8 mouse cellular contexts compared by ENCODE assay signal in genomic region chr11:30772777-30773417, GRCm38 (mm10). TPM values are rescaled to one million over a fixed set of nuclear protein-coding genes. Genes with fewer than 3 reads are reported as not detected.
DNase-seq lines count a peak whose midpoint lies in the region; ATAC-seq and TF ChIP-seq lines count a peak whose summit lies in the region.

No protein-coding gene starts in this region.

- TF ChIP-seq CTCF in lung, embryonic 14.5 days (IDR thresholded peaks at IDR 0.05; ENCODE audit: low read depth) = no peak

- H3K9ac ChIP-seq in lung, embryonic 14.5 days = peak overlapping the region; percentile 97
- peak overlapping the region; percentile 95 for H3K9ac ChIP-seq in embryonic facial prominence, embryonic 11.5 days (replicated peaks; ENCODE audit: low read length)
- H3K9ac ChIP-seq in intestine, embryonic 15.5 days = peak overlapping the region; percentile 99
- H3K9ac ChIP-seq in midbrain, embryonic 16.5 days (ENCODE audit: low read depth, low read length) = peak overlapping the region; percentile 90

- no peaks in the 10 kb centered on the region for H3K27me3 ChIP-seq in lung, embryonic 14.5 days (ENCODE audit: insufficient read depth, low read length)
- H3K27me3 ChIP-seq in embryonic facial prominence, embryonic 11.5 days (ENCODE audit: control insufficient read depth, insufficient read depth, low read length) = no peaks in the 10 kb centered on the region
- H3K27me3 ChIP-seq in intestine, embryonic 15.5 days (replicated peaks) = no peaks in the 10 kb centered on the region
- H3K27me3 ChIP-seq in midbrain, embryonic 16.5 days (ENCODE audit: control insufficient read depth, insufficient read depth, low read depth, low read length) = no peaks in the 10 kb centered on the region

- peak overlapping the region; percentile 72 for H3K4me2 ChIP-seq in lung, embryonic 14.5 days
- peak overlapping the region; percentile 64 for H3K4me2 ChIP-seq in embryonic facial prominence, embryonic 11.5 days (ENCODE audit: low read depth, low read length)
- H3K4me2 ChIP-seq in intestine, embryonic 15.5 days (replicated peaks) = peak overlapping the region; percentile 70
- H3K4me2 ChIP-seq in midbrain, embryonic 16.5 days (ENCODE audit: low read length) = peak overlapping the region; percentile 83

- H3K27ac ChIP-seq in lung, embryonic 14.5 days (ENCODE audit: low read depth) = peak overlapping the region; percentile 95; the same call in 1 of the 2 replicates
- no peak overlapping the region for H3K27ac ChIP-seq in embryonic facial prominence, embryonic 11.5 days (replicated peaks; ENCODE audit: low read depth, low read length)
- H3K27ac ChIP-seq in intestine, embryonic 15.5 days = no peak overlapping the region
- no peak overlapping the region for H3K27ac ChIP-seq in midbrain, embryonic 16.5 days (ENCODE audit: low read length)

- no peaks in the 10 kb centered on the region for H3K36me3 ChIP-seq in lung, embryonic 14.5 days (ENCODE audit: insufficient read depth)
- H3K36me3 ChIP-seq in embryonic facial prominence, embryonic 11.5 days (replicated peaks; ENCODE audit: control insufficient read depth, insufficient read depth, low read depth, low read length) = no peaks in the 10 kb centered on the region
- H3K36me3 ChIP-seq in intestine, embryonic 15.5 days = no peaks in the 10 kb centered on the region
- H3K36me3 ChIP-seq in midbrain, embryonic 16.5 days (ENCODE audit: control insufficient read depth, insufficient read depth, low read length) = no peaks in the 10 kb centered on the region

- 2% methylated on average over 21 of the region's 21 CpGs for WGBS in lung, embryonic 14.5 days
- 2% methylated on average over 21 of the region's 21 CpGs for WGBS in embryonic facial prominence, embryonic 11.5 days
- 3% methylated on average over 21 of the region's 21 CpGs for WGBS in intestine, embryonic 15.5 days
- 3% methylated on average over 21 of the region's 21 CpGs for WGBS in midbrain, embryonic 16.5 days

- ATAC-seq in lung, embryonic 14.5 days (ENCODE audit: insufficient read depth) = no peak
- no peak for ATAC-seq in embryonic facial prominence, embryonic 11.5 days (replicated peaks; ENCODE audit: insufficient number of reproducible peaks, low FRiP score, low TSS enrichment, low read depth)
- ATAC-seq in intestine, embryonic 15.5 days = no peak
- ATAC-seq in midbrain, embryonic 16.5 days = no peak

- H3K9me3 ChIP-seq in lung, embryonic 14.5 days (ENCODE audit: low read depth, low read length) = no peaks in the 10 kb centered on the region
- H3K9me3 ChIP-seq in embryonic facial prominence, embryonic 11.5 days (replicated peaks; ENCODE audit: control insufficient read depth, low read length) = no peaks in the 10 kb centered on the region
- H3K9me3 ChIP-seq in intestine, embryonic 15.5 days = no peaks in the 10 kb centered on the region
- no peaks in the 10 kb centered on the region for H3K9me3 ChIP-seq in midbrain, embryonic 16.5 days (replicated peaks; ENCODE audit: control insufficient read depth, low read length, poor library complexity, severe bottlenecking)

- H3K4me1 ChIP-seq in lung, embryonic 14.5 days (ENCODE audit: insufficient read depth) = no peaks in the 10 kb centered on the region
- H3K4me1 ChIP-seq in embryonic facial prominence, embryonic 11.5 days (ENCODE audit: control insufficient read depth, insufficient read depth, low read length) = no peaks in the 10 kb centered on the region
- 0 out of 2 replicates have a peak, but pooled peaks cover 2% of the 10 kb centered on the region for H3K4me1 ChIP-seq in intestine, embryonic 15.5 days (replicated peaks)
- peaks cover 27% of the 10 kb centered on the region for H3K4me1 ChIP-seq in midbrain, embryonic 16.5 days (ENCODE audit: control insufficient read depth, insufficient read depth, low read length)

- peak overlapping the region; percentile 98 for H3K4me3 ChIP-seq in lung, embryonic 14.5 days (ENCODE audit: low read depth, low read length)
- H3K4me3 ChIP-seq in embryonic facial prominence, embryonic 11.5 days (ENCODE audit: low read depth, low read length) = peak overlapping the region; percentile 98
- peak overlapping the region; percentile 96 for H3K4me3 ChIP-seq in intestine, embryonic 15.5 days (replicated peaks)
- peak overlapping the region; percentile 89 for H3K4me3 ChIP-seq in midbrain, embryonic 16.5 days (ENCODE audit: low read depth, low read length)

- intact Hi-C loops in left cerebral cortex, postnatal 36 days (cut with DNase I) = loop anchor here (10.0 kb wide), 1 partner anchor 98 kb away; no protein-coding TSS in a partner anchor

- DNase-seq in lung, embryonic 14.5 days = peak; percentile 47
- no peak for DNase-seq in lung, postnatal 10 days
- peak; percentile 22 for DNase-seq in embryonic facial prominence, embryonic 11.5 days (ENCODE audit: low spot score)
- no peak for DNase-seq in urinary bladder, postnatal 4 days (ENCODE audit: low spot score in 2 of 2)
- DNase-seq in gastrocnemius, postnatal 10 days = no peak
- no peak for DNase-seq in left cerebral cortex, postnatal 36 days (ENCODE audit: low spot score in 2 of 2)

RNA-seq across cellular contexts. Expression of gene Psme4, which starts 1.4 kb away (rescaled TPM):
- polyA plus RNA-seq in lung, embryonic 14.5 days (2014; fragmentation: Nextera tagmentation; extraction: Ambion mirVana) = 30.5 and 33.1 TPM in 2 replicates
- 33.8 and 35.3 TPM in 2 replicates for polyA plus RNA-seq in embryonic facial prominence, embryonic 11.5 days (2014; fragmentation: Nextera tagmentation; extraction: Ambion mirVana)
- 16.4 and 17.5 TPM in 2 replicates for polyA plus RNA-seq in intestine, embryonic 15.5 days (2015; fragmentation: Nextera tagmentation; extraction: Ambion mirVana)
- polyA plus RNA-seq in midbrain, embryonic 16.5 days (2015; fragmentation: Nextera tagmentation; extraction: Ambion mirVana) = 12.7 and 12.8 TPM in 2 replicates
- total RNA-seq in gastrocnemius, postnatal 10 days (2021) = 10 to 100 TPM; 80.9 to 87.4 TPM
- total RNA-seq in left cerebral cortex, postnatal 36 days (2021) = 10 to 100 TPM; 41.7 to 50.0 TPM

Comparison
In these comparisons a context has a peak if more than half of its experiments do, and no peak if none do; other contexts are left out.
1. DNase-seq: peak in lung, embryonic 14.5 days (single experiment) and embryonic facial prominence, embryonic 11.5 days (single experiment); none in lung, postnatal 10 days (single experiment), urinary bladder, postnatal 4 days (0 of 2), gastrocnemius, postnatal 10 days (single experiment) and left cerebral cortex, postnatal 36 days (0 of 2).
2. Peak in every context shown above with its lines, with median percentiles within 50 percentile points of each other: H3K4me2 ChIP-seq, H3K4me3 ChIP-seq and H3K9ac ChIP-seq.